Mouse (Mus musculus) lung, postnatal 10 days (tissue): ENCODE results near the gene Mpzl2.

Experiments
- DNase-seq: peaks from one replicate; pipeline ENCODE4 v3.0.0; 2021

The Mpzl2 gene

GRCm38 (mm10) chr9:45039499-45039898 lies at the start of gene Mpzl2:
Gene Mpzl2 (plus strand): TSS chr9:45039799.
- no peak for DNase-seq

- DNase-seq: no peak
Observed at GRCm38 (mm10) chr9:44991821-44992220, 47.8 kb upstream of the Mpzl2 start.

GRCm38 (mm10) chr9:44992271-44992670 lies 47.3 kb upstream of the Mpzl2 start:
- no peak for DNase-seq

- no peak for DNase-seq
Observed at GRCm38 (mm10) chr9:44993268-44993667, 46.3 kb upstream of the Mpzl2 start.

- no peak for DNase-seq
Observed at GRCm38 (mm10) chr9:44994962-44995361, 44.6 kb upstream of the Mpzl2 start.

GRCm38 (mm10) chr9:44996590-44996989 lies 43.0 kb upstream of the Mpzl2 start:
- no peak for DNase-seq

- DNase-seq: no peak
Observed at GRCm38 (mm10) chr9:44998138-44998537, 41.5 kb upstream of the Mpzl2 start.

GRCm38 (mm10) chr9:44999171-44999570 lies 40.4 kb upstream of the Mpzl2 start:
- no peak for DNase-seq

- DNase-seq: no peak
Observed at GRCm38 (mm10) chr9:44999776-45000175, 39.8 kb upstream of the Mpzl2 start.

GRCm38 (mm10) chr9:45000249-45000648 lies 39.4 kb upstream of the Mpzl2 start:
- DNase-seq: no peak

- DNase-seq: no peak
Observed at GRCm38 (mm10) chr9:45007404-45007803, 32.2 kb upstream of the Mpzl2 start.

GRCm38 (mm10) chr9:45008342-45008741 lies 31.3 kb upstream of the Mpzl2 start:
- DNase-seq: no peak

- no peak for DNase-seq
Observed at GRCm38 (mm10) chr9:45009180-45010078, 30.2 kb upstream of the Mpzl2 start, which contains the start of gene Cd3e. Gene Cd3e (minus strand): TSS chr9:45009627.

GRCm38 (mm10) chr9:45010461-45010860 lies 29.1 kb upstream of the Mpzl2 start:
- no peak for DNase-seq

- no peak for DNase-seq
Observed at GRCm38 (mm10) chr9:45011291-45011690, 28.3 kb upstream of the Mpzl2 start.

GRCm38 (mm10) chr9:45014879-45015278 lies 24.7 kb upstream of the Mpzl2 start:
- no peak for DNase-seq

- DNase-seq: no peak
Observed at GRCm38 (mm10) chr9:45015841-45016240, 23.8 kb upstream of the Mpzl2 start.

- DNase-seq: no peak
Observed at GRCm38 (mm10) chr9:45018031-45018430, 21.6 kb upstream of the Mpzl2 start.

- peak; percentile 68 for DNase-seq
Observed at GRCm38 (mm10) chr9:45022800-45023199, 16.8 kb upstream of the Mpzl2 start.

- no peak for DNase-seq
Observed at GRCm38 (mm10) chr9:45023638-45024037, 16.0 kb upstream of the Mpzl2 start.

GRCm38 (mm10) chr9:45024187-45024586 lies 15.4 kb upstream of the Mpzl2 start:
- DNase-seq: no peak

GRCm38 (mm10) chr9:45027376-45027775 lies 12.2 kb upstream of the Mpzl2 start:
- no peak for DNase-seq

GRCm38 (mm10) chr9:45030341-45030740 lies 9.3 kb upstream of the Mpzl2 start:
- DNase-seq: no peak

- no peak for DNase-seq
Observed at GRCm38 (mm10) chr9:45032261-45032660, 7.3 kb upstream of the Mpzl2 start.

GRCm38 (mm10) chr9:45034526-45034925 lies 5.1 kb upstream of the Mpzl2 start:
- no peak for DNase-seq
